In the genomic region with DNA sequence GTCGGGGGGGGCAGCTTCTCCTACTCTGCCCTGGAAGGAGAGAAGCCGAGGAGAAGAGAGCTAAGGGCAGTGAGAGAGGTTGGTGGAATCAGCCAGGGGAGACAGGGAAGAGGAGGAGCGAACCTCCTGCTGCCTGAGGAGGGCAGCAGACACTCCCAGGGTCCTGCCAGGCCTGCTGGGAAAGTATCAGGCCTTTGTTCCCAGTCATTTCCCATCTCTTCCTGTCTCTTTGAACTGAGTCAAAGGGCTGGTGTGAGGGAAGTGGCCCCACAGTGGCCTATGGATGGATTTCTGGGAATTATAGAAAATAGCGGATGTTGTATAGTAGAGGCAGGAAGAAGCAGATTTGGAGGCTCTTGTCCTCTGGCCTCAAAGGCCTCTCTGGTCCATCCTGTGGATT, we compare ENCODE assay signal across 9 mouse cellular contexts. TPM values are rescaled to one million over a fixed set of nuclear protein-coding genes. Genes with fewer than 3 reads are reported as not detected.
DNase-seq lines count a peak whose midpoint lies in the region; ATAC-seq and TF ChIP-seq lines count a peak whose summit lies in the region.
"Had no signal": no experiment of that assay in that cellular context is flagged by ENCODE, and none has a peak within 500 bp of the region (broad histone marks: within the 10 kb centered on the region; RNA-seq: fewer than 3 reads in every experiment).

No protein-coding gene starts in this region.

- no peaks in the 10 kb centered on the region for H3K4me1 ChIP-seq in hindbrain, postnatal 0 days (ENCODE audit: insufficient read depth, low read length)
- H3K4me1 ChIP-seq in hindbrain, embryonic 16.5 days (ENCODE audit: control insufficient read depth, insufficient read depth, low read depth, low read length): no peaks in the 10 kb centered on the region
- no peaks in the 10 kb centered on the region for H3K4me1 ChIP-seq in midbrain, embryonic 10.5 days
- no peaks in the 10 kb centered on the region for H3K4me1 ChIP-seq in midbrain, embryonic 16.5 days (ENCODE audit: control insufficient read depth, insufficient read depth, low read length)
- 0 out of 2 replicates have a peak, but pooled peaks cover 5% of the 10 kb centered on the region for H3K4me1 ChIP-seq in embryonic facial prominence, embryonic 10.5 days
- no peaks in the 10 kb centered on the region for H3K4me1 ChIP-seq in stomach, postnatal 0 days (replicated peaks; ENCODE audit: control insufficient read depth, insufficient read depth)

- H3K9ac ChIP-seq in hindbrain, postnatal 0 days (replicated peaks; ENCODE audit: low read length): no peak overlapping the region
- no peak overlapping the region for H3K9ac ChIP-seq in hindbrain, embryonic 16.5 days (ENCODE audit: low read depth, low read length)
- H3K9ac ChIP-seq in midbrain, embryonic 16.5 days (ENCODE audit: low read depth, low read length): no peak overlapping the region
- H3K9ac ChIP-seq in stomach, postnatal 0 days (ENCODE audit: low read length): no peak overlapping the region

- H3K9me3 ChIP-seq in hindbrain, postnatal 0 days (ENCODE audit: low read length): no peaks in the 10 kb centered on the region
- no peaks in the 10 kb centered on the region; the same call in 1 of the 2 replicates for H3K9me3 ChIP-seq in hindbrain, embryonic 16.5 days (ENCODE audit: control insufficient read depth, low read length)
- no peaks in the 10 kb centered on the region for H3K9me3 ChIP-seq in midbrain, embryonic 10.5 days (replicated peaks)
- H3K9me3 ChIP-seq in midbrain, embryonic 16.5 days (replicated peaks; ENCODE audit: control insufficient read depth, low read length, poor library complexity, severe bottlenecking): no peaks in the 10 kb centered on the region
- H3K9me3 ChIP-seq in embryonic facial prominence, embryonic 10.5 days: 0 out of 2 replicates have a peak, but pooled peaks cover 3% of the 10 kb centered on the region
- H3K9me3 ChIP-seq in stomach, postnatal 0 days (ENCODE audit: control insufficient read depth, low read length): no peaks in the 10 kb centered on the region

- 66% methylated on average over 4 of the region's 4 CpGs for WGBS in hindbrain, postnatal 0 days
- WGBS in hindbrain, embryonic 16.5 days: 63% methylated on average over 4 of the region's 4 CpGs
- 52% methylated on average over 4 of the region's 4 CpGs for WGBS in midbrain, embryonic 10.5 days
- WGBS in midbrain, embryonic 16.5 days: 37% methylated on average over 4 of the region's 4 CpGs
- 55% methylated on average over 4 of the region's 4 CpGs for WGBS in embryonic facial prominence, embryonic 10.5 days
- WGBS in stomach, postnatal 0 days: 58% methylated on average over 4 of the region's 4 CpGs

- no peak overlapping the region for H3K4me3 ChIP-seq in hindbrain, postnatal 0 days (ENCODE audit: low read length)
- H3K4me3 ChIP-seq in hindbrain, embryonic 16.5 days (ENCODE audit: low read length): no peak overlapping the region
- no peak overlapping the region for H3K4me3 ChIP-seq in midbrain, embryonic 10.5 days
- no peak overlapping the region for H3K4me3 ChIP-seq in midbrain, embryonic 16.5 days (ENCODE audit: low read depth, low read length)
- no peak overlapping the region for H3K4me3 ChIP-seq in embryonic facial prominence, embryonic 10.5 days
- H3K4me3 ChIP-seq in stomach, postnatal 0 days (ENCODE audit: low read depth, low read length): no peak overlapping the region

- ATAC-seq in hindbrain, postnatal 0 days: no peak
- ATAC-seq in hindbrain, embryonic 16.5 days: no peak
- no peak for ATAC-seq in midbrain, embryonic 16.5 days
- ATAC-seq in stomach, postnatal 0 days (ENCODE audit: low FRiP score, low TSS enrichment): 0 out of 2 replicates have a peak, but pooled peaks have one; percentile 12
- no peak for ATAC-seq in erythroblast, adult 5-6 weeks (replicated peaks; ENCODE audit: low FRiP score, poor library complexity, severe bottlenecking)
- ATAC-seq in cerebellum, adult (ENCODE audit: insufficient number of reproducible peaks, low FRiP score, low TSS enrichment): no peak

- no peaks in the 10 kb centered on the region for H3K27me3 ChIP-seq in hindbrain, postnatal 0 days (ENCODE audit: insufficient read depth, low read length)
- H3K27me3 ChIP-seq in hindbrain, embryonic 16.5 days (replicated peaks; ENCODE audit: control insufficient read depth, insufficient read depth, low read length): no peaks in the 10 kb centered on the region
- no peaks in the 10 kb centered on the region for H3K27me3 ChIP-seq in midbrain, embryonic 10.5 days (ENCODE audit: low read depth, poor library complexity, severe bottlenecking)
- no peaks in the 10 kb centered on the region for H3K27me3 ChIP-seq in midbrain, embryonic 16.5 days (ENCODE audit: control insufficient read depth, insufficient read depth, low read depth, low read length)
- no peaks in the 10 kb centered on the region for H3K27me3 ChIP-seq in embryonic facial prominence, embryonic 10.5 days (replicated peaks; ENCODE audit: low read depth, poor library complexity, severe bottlenecking)
- H3K27me3 ChIP-seq in stomach, postnatal 0 days (ENCODE audit: control insufficient read depth, insufficient read depth, low read length): no peaks in the 10 kb centered on the region

- no peak for DNase-seq in hindbrain, postnatal 0 days (ENCODE audit: low spot score)
- DNase-seq in midbrain, embryonic 10.5 days (ENCODE audit: low spot score): no peak
- DNase-seq in embryonic facial prominence, embryonic 10.5 days (ENCODE audit: low spot score): no peak
- DNase-seq in stomach, postnatal 0 days (ENCODE audit: low spot score): no peak

- H3K4me2 ChIP-seq in hindbrain, postnatal 0 days (ENCODE audit: low read depth, low read length): no peak overlapping the region
- H3K4me2 ChIP-seq in hindbrain, embryonic 16.5 days (ENCODE audit: low read length): no peak overlapping the region
- no peak overlapping the region for H3K4me2 ChIP-seq in midbrain, embryonic 16.5 days (ENCODE audit: low read length)
- H3K4me2 ChIP-seq in stomach, postnatal 0 days (replicated peaks; ENCODE audit: low read depth): no peak overlapping the region

- TF ChIP-seq EP300 in stomach, postnatal 0 days (optimal IDR thresholded peaks at IDR 0.05): no peak

- no peak overlapping the region for H3K27ac ChIP-seq in hindbrain, postnatal 0 days
- no peak overlapping the region for H3K27ac ChIP-seq in hindbrain, embryonic 16.5 days (ENCODE audit: low read depth, low read length)
- 0 out of 2 replicates have a peak overlapping the region, but pooled peaks have one; percentile 13 for H3K27ac ChIP-seq in midbrain, embryonic 10.5 days (replicated peaks)
- H3K27ac ChIP-seq in midbrain, embryonic 16.5 days (ENCODE audit: low read length): no peak overlapping the region
- peak overlapping the region; percentile 35; the same call in 1 of the 2 replicates for H3K27ac ChIP-seq in embryonic facial prominence, embryonic 10.5 days (replicated peaks)
- no peak overlapping the region for H3K27ac ChIP-seq in stomach, postnatal 0 days (replicated peaks)

- TF ChIP-seq CTCF in hindbrain, postnatal 0 days (IDR thresholded peaks at IDR 0.05; ENCODE audit: low read depth): peak; percentile 12; the same call in 1 of the 2 replicates
- peak; percentile 42; the same call in 1 of the 2 replicates for TF ChIP-seq CTCF in stomach, postnatal 0 days (IDR thresholded peaks at IDR 0.05; ENCODE audit: low read depth)

- H3K36me3 ChIP-seq in hindbrain, postnatal 0 days (ENCODE audit: insufficient read depth, low read length): no peaks in the 10 kb centered on the region
- no peaks in the 10 kb centered on the region for H3K36me3 ChIP-seq in hindbrain, embryonic 16.5 days (ENCODE audit: control insufficient read depth, insufficient read depth, low read length)
- no peaks in the 10 kb centered on the region for H3K36me3 ChIP-seq in midbrain, embryonic 10.5 days
- no peaks in the 10 kb centered on the region for H3K36me3 ChIP-seq in midbrain, embryonic 16.5 days (ENCODE audit: control insufficient read depth, insufficient read depth, low read length)
- no peaks in the 10 kb centered on the region for H3K36me3 ChIP-seq in embryonic facial prominence, embryonic 10.5 days (replicated peaks)
- H3K36me3 ChIP-seq in stomach, postnatal 0 days (ENCODE audit: control insufficient read depth, insufficient read depth, low read length): no peaks in the 10 kb centered on the region

RNA-seq across cellular contexts. Expression of a gene that starts 22.1 kb away (rescaled TPM):
- total RNA-seq in hindbrain, postnatal 0 days (2014; rRNA removed): 8.7 and 14.3 TPM in 2 replicates
- polyA plus RNA-seq in hindbrain, postnatal 0 days (2015; fragmentation: Nextera tagmentation; extraction: Ambion mirVana): 19.4 and 19.9 TPM in 2 replicates
- polyA plus RNA-seq in hindbrain, embryonic 16.5 days (2015; fragmentation: Nextera tagmentation; extraction: Ambion mirVana): 14.9 and 17.1 TPM in 2 replicates
- 3.2 and 3.9 TPM in 2 replicates for polyA plus RNA-seq in midbrain, embryonic 10.5 days (2016; fragmentation: Nextera tagmentation; extraction: Ambion mirVana)
- polyA plus RNA-seq in midbrain, embryonic 16.5 days (2015; fragmentation: Nextera tagmentation; extraction: Ambion mirVana): 10.8 and 15.6 TPM in 2 replicates
- 3.3 and 3.6 TPM in 2 replicates for polyA plus RNA-seq in embryonic facial prominence, embryonic 10.5 days (2016; fragmentation: Nextera tagmentation; extraction: Ambion mirVana)
- polyA plus RNA-seq in stomach, postnatal 0 days (2015; fragmentation: Nextera tagmentation; extraction: Ambion mirVana): 2.6 and 3.2 TPM in 2 replicates
- total RNA-seq in erythroblast, adult 5-6 weeks (2015; ENCODE audit: low replicate concordance): 3.6 and 5.6 TPM in 2 replicates
- 0.34 and 1.5 TPM in 2 replicates for total RNA-seq in erythroblast, adult 5-6 weeks (2017; ENCODE audit: low replicate concordance)

RNA-seq across cellular contexts. Expression of a gene that starts 24.6 kb away (rescaled TPM):
- total RNA-seq in hindbrain, postnatal 0 days (2014; rRNA removed): not detected in 2 replicates
- polyA plus RNA-seq in hindbrain, postnatal 0 days (2015; fragmentation: Nextera tagmentation; extraction: Ambion mirVana): not detected in 2 replicates
- polyA plus RNA-seq in hindbrain, embryonic 16.5 days (2015; fragmentation: Nextera tagmentation; extraction: Ambion mirVana): not detected in 2 replicates
- polyA plus RNA-seq in midbrain, embryonic 10.5 days (2016; fragmentation: Nextera tagmentation; extraction: Ambion mirVana): not detected in 2 replicates
- polyA plus RNA-seq in midbrain, embryonic 16.5 days (2015; fragmentation: Nextera tagmentation; extraction: Ambion mirVana): not detected in 2 replicates
- polyA plus RNA-seq in embryonic facial prominence, embryonic 10.5 days (2016; fragmentation: Nextera tagmentation; extraction: Ambion mirVana): 0.09 and 0.15 TPM in 2 replicates
- not detected in 2 replicates for polyA plus RNA-seq in stomach, postnatal 0 days (2015; fragmentation: Nextera tagmentation; extraction: Ambion mirVana)
- total RNA-seq in erythroblast, adult 5-6 weeks (2015; ENCODE audit: low replicate concordance): not detected in 2 replicates
- not detected in 2 replicates for total RNA-seq in erythroblast, adult 5-6 weeks (2017; ENCODE audit: low replicate concordance)
- total RNA-seq: left cerebral cortex, adult 8-10 months had no signal

RNA-seq across cellular contexts. Expression of a gene that starts 43.9 kb away (rescaled TPM):
- total RNA-seq in hindbrain, postnatal 0 days (2014; rRNA removed): 142 and 146 TPM in 2 replicates
- polyA plus RNA-seq in hindbrain, postnatal 0 days (2015; fragmentation: Nextera tagmentation; extraction: Ambion mirVana): 92.3 and 94.3 TPM in 2 replicates
- polyA plus RNA-seq in hindbrain, embryonic 16.5 days (2015; fragmentation: Nextera tagmentation; extraction: Ambion mirVana): 85.9 and 91.6 TPM in 2 replicates
- polyA plus RNA-seq in midbrain, embryonic 10.5 days (2016; fragmentation: Nextera tagmentation; extraction: Ambion mirVana): 81.9 and 86.0 TPM in 2 replicates
- polyA plus RNA-seq in midbrain, embryonic 16.5 days (2015; fragmentation: Nextera tagmentation; extraction: Ambion mirVana): 91.1 and 94.5 TPM in 2 replicates
- 80.1 and 81.2 TPM in 2 replicates for polyA plus RNA-seq in embryonic facial prominence, embryonic 10.5 days (2016; fragmentation: Nextera tagmentation; extraction: Ambion mirVana)
- polyA plus RNA-seq in stomach, postnatal 0 days (2015; fragmentation: Nextera tagmentation; extraction: Ambion mirVana): 57.3 and 62.7 TPM in 2 replicates
- 13.2 and 15.4 TPM in 2 replicates for total RNA-seq in erythroblast, adult 5-6 weeks (2015; ENCODE audit: low replicate concordance)
- total RNA-seq in erythroblast, adult 5-6 weeks (2017; ENCODE audit: low replicate concordance): 23.7 and 33.6 TPM in 2 replicates

RNA-seq across cellular contexts. Expression of a gene that starts 49.1 kb away (rescaled TPM):
- total RNA-seq in hindbrain, postnatal 0 days (2014; rRNA removed): 0.47 and 0.99 TPM in 2 replicates
- polyA plus RNA-seq in hindbrain, postnatal 0 days (2015; fragmentation: Nextera tagmentation; extraction: Ambion mirVana): 0.89 and 1.1 TPM in 2 replicates
- polyA plus RNA-seq in hindbrain, embryonic 16.5 days (2015; fragmentation: Nextera tagmentation; extraction: Ambion mirVana): 0.72 and 0.90 TPM in 2 replicates
- polyA plus RNA-seq in midbrain, embryonic 10.5 days (2016; fragmentation: Nextera tagmentation; extraction: Ambion mirVana): 2.6 and 2.8 TPM in 2 replicates
- polyA plus RNA-seq in midbrain, embryonic 16.5 days (2015; fragmentation: Nextera tagmentation; extraction: Ambion mirVana): 0.20 and 0.21 TPM in 2 replicates
- polyA plus RNA-seq in embryonic facial prominence, embryonic 10.5 days (2016; fragmentation: Nextera tagmentation; extraction: Ambion mirVana): 1.9 and 2.2 TPM in 2 replicates
- 0.36 and 0.57 TPM in 2 replicates for polyA plus RNA-seq in stomach, postnatal 0 days (2015; fragmentation: Nextera tagmentation; extraction: Ambion mirVana)
- not detected in 2 replicates for total RNA-seq in erythroblast, adult 5-6 weeks (2015; ENCODE audit: low replicate concordance)
- total RNA-seq in erythroblast, adult 5-6 weeks (2017; ENCODE audit: low replicate concordance): not detected in 2 replicates

Comparison
In these comparisons a context has a peak if more than half of its experiments do, and no peak if none do; other contexts are left out.
1. H3K27ac ChIP-seq: peak in midbrain, embryonic 10.5 days (single experiment) and embryonic facial prominence, embryonic 10.5 days (single experiment); none in hindbrain, postnatal 0 days (single experiment), hindbrain, embryonic 16.5 days (single experiment), midbrain, embryonic 16.5 days (single experiment) and stomach, postnatal 0 days (single experiment).